Mouse (Mus musculus): ENCODE data around the gene Pabpc4. TPM values are rescaled to one million over a fixed set of nuclear protein-coding genes. Genes with fewer than 3 reads are reported as not detected.

Gene Pabpc4
- 10 to 100 TPM; 44.9 to 73.3 TPM for total RNA-seq (2023)

GRCm38 (mm10) chr4:123261721-123262401, at the start of gene Pabpc4:
Pabpc4 (plus strand) TSS chr4:123262351.

GRCm38 (mm10) chr4:123233492-123234084, 28.6 kb upstream of the Pabpc4 start, which contains the start of gene Heyl:
Heyl (plus strand) TSS chr4:123233556.

DNA sequence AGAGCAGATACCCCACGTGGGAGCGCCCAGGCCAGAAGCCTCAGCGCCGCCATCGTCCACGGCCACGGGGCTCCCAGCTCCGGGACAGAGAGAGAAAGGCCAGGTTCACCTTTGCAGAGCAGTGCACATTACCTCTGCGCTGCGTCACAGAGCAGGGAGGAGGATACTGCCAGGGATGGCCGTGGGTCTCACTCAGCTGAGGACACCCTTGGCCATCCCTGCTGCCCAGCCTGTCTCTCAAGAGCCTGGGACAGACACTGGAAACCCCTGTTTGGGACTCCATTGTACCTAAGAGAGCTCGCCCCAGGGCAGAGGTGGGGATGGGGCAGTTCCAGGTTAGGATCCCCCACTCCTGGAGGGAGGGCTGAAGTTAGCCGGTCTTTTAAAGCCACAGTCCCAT, 61.4 kb downstream of the Pabpc4 start, which contains the start of gene Oxct2a:
Oxct2a (minus strand) TSS at position 101 of the 400 bp plus-strand sequence.

DNA sequence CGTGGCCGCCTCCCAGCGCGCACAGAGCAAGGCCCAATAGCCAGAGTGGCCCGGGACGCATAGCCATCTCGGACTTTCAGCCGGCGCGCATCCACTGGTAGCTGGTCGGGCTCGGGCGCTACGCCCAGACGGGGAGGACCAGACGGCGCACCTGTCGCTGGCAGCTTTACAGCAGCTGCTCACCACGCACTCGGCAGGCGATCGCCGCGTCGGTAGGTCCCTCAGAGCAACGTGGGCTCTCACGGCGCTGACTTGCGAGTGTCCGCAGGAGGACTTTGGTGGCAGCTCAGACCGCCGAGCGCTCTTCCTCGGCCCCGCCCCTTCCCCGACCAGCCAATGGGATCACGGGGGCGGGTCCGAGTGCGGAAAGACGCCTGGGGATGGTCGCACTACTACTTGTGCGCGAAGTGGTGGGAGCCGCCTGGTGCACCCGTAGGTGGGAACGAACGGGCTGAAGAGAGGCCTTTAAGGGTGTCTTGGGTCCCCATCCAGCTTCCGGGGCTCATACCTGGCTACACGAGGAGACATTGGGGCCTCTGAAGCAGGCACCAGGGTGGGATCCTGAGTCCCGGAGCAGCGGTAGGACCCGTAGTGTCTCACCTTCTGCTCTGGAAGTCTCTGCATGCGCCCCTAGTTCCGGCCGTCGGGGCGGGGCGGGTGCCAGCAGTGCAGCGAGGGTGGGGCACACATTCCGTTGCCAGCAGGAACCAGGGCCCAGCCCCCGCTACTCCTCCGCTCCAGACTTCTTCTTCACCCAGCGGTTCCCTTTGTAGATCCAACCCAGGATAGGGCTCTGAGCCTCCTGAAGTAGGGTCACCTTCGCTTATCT, 80.7 kb downstream of the Pabpc4 start, which contains the start of gene Bmp8a:
Bmp8a (minus strand) TSS at position 611 of the 829 bp plus-strand sequence.

Other genes starting within 250 kb of the Pabpc4 start
- gene Trit1, start 245.8 kb upstream of the Pabpc4 start, total RNA-seq (2023), result 1 to 10 TPM; 4.6 to 5.6 TPM
- gene Bmp8b, start 157.2 kb upstream of the Pabpc4 start, total RNA-seq (2023), result not detected
- not detected for gene Oxct2b, start 146.1 kb upstream of the Pabpc4 start, total RNA-seq (2023)
- 10 to 100 TPM; 23.7 to 24.4 TPM for gene Ppie, start 122.4 kb upstream of the Pabpc4 start, total RNA-seq (2023)
- not detected for gene Hpcal4, start 79.1 kb upstream of the Pabpc4 start, total RNA-seq (2023)
- not detected for gene Nt5c1a, start 60.8 kb upstream of the Pabpc4 start, total RNA-seq (2023)
- under 1 TPM; 0.09 to 0.40 TPM for gene Heyl, start 28.8 kb upstream of the Pabpc4 start, total RNA-seq (2023)
- not detected for gene Oxct2a, start 61.3 kb downstream of the Pabpc4 start, total RNA-seq (2023)
- under 1 TPM; 0.18 to 0.33 TPM for gene Bmp8a, start 80.9 kb downstream of the Pabpc4 start, total RNA-seq (2023)

Measured in neutrophil, adult 59 days (primary cell).